In the genomic region with DNA sequence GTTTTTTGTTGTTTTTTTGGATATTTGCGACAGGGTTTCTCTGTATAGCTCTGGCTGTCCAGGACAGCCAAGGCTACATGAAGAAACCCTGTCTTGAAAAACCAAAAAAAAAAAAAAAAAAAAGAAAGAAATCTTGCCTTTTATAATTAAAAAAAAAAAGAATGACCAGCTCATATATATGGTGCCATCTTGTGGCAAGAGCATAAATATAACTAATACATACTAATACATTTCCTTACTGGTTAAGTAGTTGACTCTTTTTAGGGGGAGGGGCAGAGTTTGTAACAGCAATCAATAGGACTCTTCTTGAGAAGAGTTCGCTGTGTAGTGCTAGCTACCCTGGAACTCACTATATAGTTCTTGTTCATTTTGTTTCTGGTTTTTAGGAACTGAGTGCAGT, we compare ENCODE assay signal across 17 mouse cellular contexts. TPM values are rescaled to one million over a fixed set of nuclear protein-coding genes. Genes with fewer than 3 reads are reported as not detected.
DNase-seq lines count a peak whose midpoint lies in the region; ATAC-seq and TF ChIP-seq lines count a peak whose summit lies in the region.
"Had no signal": no experiment of that assay in that cellular context is flagged by ENCODE, and none has a peak within 500 bp of the region (broad histone marks: within the 10 kb centered on the region; RNA-seq: fewer than 3 reads in every experiment).

No protein-coding gene starts in this region.

- H3K27me3 ChIP-seq in embryonic facial prominence, embryonic 14.5 days (replicated peaks; ENCODE audit: control insufficient read depth, insufficient read depth, low read length): no peaks in the 10 kb centered on the region
- no peaks in the 10 kb centered on the region for H3K27me3 ChIP-seq in embryonic facial prominence, embryonic 10.5 days (replicated peaks; ENCODE audit: low read depth, poor library complexity, severe bottlenecking)
- H3K27me3 ChIP-seq in liver, embryonic 14.5 days (ENCODE audit: control insufficient read depth, insufficient read depth, low read length): no peaks in the 10 kb centered on the region
- no peaks in the 10 kb centered on the region for H3K27me3 ChIP-seq in liver, embryonic 11.5 days (replicated peaks; ENCODE audit: control insufficient read depth, insufficient read depth, low read length)
- no peaks in the 10 kb centered on the region for H3K27me3 ChIP-seq in ES-Bruce4 (ENCODE audit: control insufficient read depth, insufficient read depth, low read length, poor library complexity, severe bottlenecking)
- H3K27me3 ChIP-seq: embryonic facial prominence, embryonic 13.5 days; megakaryocyte, embryonic 14.5 days had no signal

- no peak for ATAC-seq in embryonic facial prominence, embryonic 14.5 days (ENCODE audit: low read depth)
- ATAC-seq in liver, embryonic 14.5 days (ENCODE audit: insufficient read depth): no peak
- ATAC-seq in liver, embryonic 11.5 days (replicated peaks; ENCODE audit: low FRiP score): no peak
- ATAC-seq: hindbrain, embryonic 16.5 days had no signal

- TF ChIP-seq POLR2A in ES-Bruce4 (IDR thresholded peaks at IDR 0.05; ENCODE audit: insufficient read depth, low read length): no peak

- no peak for TF ChIP-seq EP300 in liver, embryonic 14.5 days (IDR thresholded peaks at IDR 0.05; ENCODE audit: low read depth)
- TF ChIP-seq EP300 in ES-Bruce4 (IDR thresholded peaks at IDR 0.05; ENCODE audit: insufficient read depth, low read depth, low read length): no peak

- peak; percentile 23 for DNase-seq in embryonic facial prominence, embryonic 14.5 days (ENCODE audit: low spot score)
- no peak for DNase-seq in embryonic facial prominence, embryonic 10.5 days (ENCODE audit: low spot score)
- DNase-seq in liver, embryonic 14.5 days (ENCODE audit: low read depth in 3 of 3, low spot score in 3 of 3): no peak
- DNase-seq in liver, embryonic 11.5 days (ENCODE audit: low spot score): no peak
- peak; percentile 42 for DNase-seq in induced T-regulatory cell, adult 2 months (ENCODE audit: low read depth)
- DNase-seq in frontal cortex, adult 2 months (ENCODE audit: extremely low spot score in 1 of 2, low spot score in 1 of 2): no peak
- DNase-seq in kidney, adult 8-10 months: no peak
- DNase-seq: adrenal gland, postnatal 10 days; B cell, adult 2 months; cerebellum, postnatal 14 days; heart, adult 11 months; heart, postnatal 10 days; right cerebral cortex, postnatal 25 days had no signal

- H3K4me1 ChIP-seq in embryonic facial prominence, embryonic 14.5 days (ENCODE audit: control insufficient read depth, insufficient read depth, low read length): peaks cover 2% of the 10 kb centered on the region; the same call in 1 of the 2 replicates
- peaks cover 4% of the 10 kb centered on the region for H3K4me1 ChIP-seq in embryonic facial prominence, embryonic 10.5 days
- H3K4me1 ChIP-seq in liver, embryonic 14.5 days (replicated peaks; ENCODE audit: control insufficient read depth in 2 of 2, insufficient read depth in 2 of 2, low read length in 1 of 2): peaks cover 4 to 7% of the 10 kb centered on the region in 2 experiments
- peaks cover 1% of the 10 kb centered on the region for H3K4me1 ChIP-seq in liver, embryonic 11.5 days (replicated peaks; ENCODE audit: control insufficient read depth, insufficient read depth, low read length)
- no peaks in the 10 kb centered on the region for H3K4me1 ChIP-seq in ES-Bruce4 (ENCODE audit: control insufficient read depth, insufficient read depth, low read length)

- no peak overlapping the region for H3K4me3 ChIP-seq in embryonic facial prominence, embryonic 14.5 days (ENCODE audit: low read depth, low read length)
- no peak overlapping the region for H3K4me3 ChIP-seq in embryonic facial prominence, embryonic 10.5 days
- H3K4me3 ChIP-seq in liver, embryonic 14.5 days (ENCODE audit: insufficient read depth in 1 of 2, low read depth in 2 of 2, low read length in 2 of 2): no peak overlapping the region
- no peak overlapping the region for H3K4me3 ChIP-seq in liver, embryonic 11.5 days (ENCODE audit: low read depth, low read length)
- no peak overlapping the region for H3K4me3 ChIP-seq in ES-Bruce4 (ENCODE audit: low read depth, low read length)
- H3K4me3 ChIP-seq: embryonic facial prominence, embryonic 13.5 days; megakaryocyte, embryonic 14.5 days had no signal

- H3K9ac ChIP-seq in embryonic facial prominence, embryonic 14.5 days (ENCODE audit: low read depth, low read length): no peak overlapping the region
- H3K9ac ChIP-seq in liver, embryonic 14.5 days (replicated peaks): no peak overlapping the region
- H3K9ac ChIP-seq in liver, embryonic 11.5 days (ENCODE audit: low read depth, low read length): no peak overlapping the region
- H3K9ac ChIP-seq in ES-Bruce4 (ENCODE audit: low read depth, poor library complexity, severe bottlenecking): no peak overlapping the region
- H3K9ac ChIP-seq: embryonic facial prominence, embryonic 13.5 days had no signal

- H3K4me2 ChIP-seq in embryonic facial prominence, embryonic 14.5 days (ENCODE audit: low read depth, low read length): no peak overlapping the region
- no peak overlapping the region for H3K4me2 ChIP-seq in liver, embryonic 14.5 days (ENCODE audit: low read depth)
- no peak overlapping the region for H3K4me2 ChIP-seq in liver, embryonic 11.5 days
- H3K4me2 ChIP-seq: embryonic facial prominence, embryonic 13.5 days had no signal

- H3K9me3 ChIP-seq in embryonic facial prominence, embryonic 14.5 days (ENCODE audit: control insufficient read depth, low read length): no peaks in the 10 kb centered on the region
- H3K9me3 ChIP-seq in embryonic facial prominence, embryonic 10.5 days: no peaks in the 10 kb centered on the region
- H3K9me3 ChIP-seq in liver, embryonic 14.5 days (ENCODE audit: control insufficient read depth, low read length): no peaks in the 10 kb centered on the region
- H3K9me3 ChIP-seq in liver, embryonic 11.5 days (ENCODE audit: control insufficient read depth, low read length): no peaks in the 10 kb centered on the region
- no peaks in the 10 kb centered on the region for H3K9me3 ChIP-seq in ES-Bruce4 (replicated peaks; ENCODE audit: control insufficient read depth, insufficient read depth, low read length, poor library complexity, severe bottlenecking)
- H3K9me3 ChIP-seq: embryonic facial prominence, embryonic 13.5 days; megakaryocyte, embryonic 14.5 days had no signal

- H3K36me3 ChIP-seq in embryonic facial prominence, embryonic 14.5 days (ENCODE audit: control insufficient read depth, insufficient read depth, low read length): peaks cover 23% of the 10 kb centered on the region; the same call in 1 of the 2 replicates
- peaks cover 29% of the 10 kb centered on the region for H3K36me3 ChIP-seq in embryonic facial prominence, embryonic 10.5 days (replicated peaks)
- H3K36me3 ChIP-seq in liver, embryonic 14.5 days (replicated peaks; ENCODE audit: control insufficient read depth, insufficient read depth, low read depth): peaks cover 3% of the 10 kb centered on the region; the same call in 1 of the 2 replicates
- no peaks in the 10 kb centered on the region for H3K36me3 ChIP-seq in liver, embryonic 11.5 days (ENCODE audit: control insufficient read depth, insufficient read depth, low read length)
- 0 out of 2 replicates have a peak, but pooled peaks cover 4% of the 10 kb centered on the region for H3K36me3 ChIP-seq in ES-Bruce4 (ENCODE audit: control insufficient read depth, insufficient read depth, low read length, poor library complexity, severe bottlenecking)

- 93% methylated on average over 2 of the region's 2 CpGs for WGBS in embryonic facial prominence, embryonic 14.5 days
- 84% methylated on average over 2 of the region's 2 CpGs for WGBS in embryonic facial prominence, embryonic 10.5 days
- WGBS in liver, embryonic 14.5 days (ENCODE audit: insufficient replicate concordance): 77% methylated on average over 2 of the region's 2 CpGs
- 86% methylated on average over 2 of the region's 2 CpGs for WGBS in liver, embryonic 11.5 days

- TF ChIP-seq CTCF in liver, embryonic 14.5 days (IDR thresholded peaks at IDR 0.05; ENCODE audit: low read depth): peak; percentile 8; the same call in 1 of the 2 replicates
- TF ChIP-seq CTCF in ES-Bruce4 (IDR thresholded peaks at IDR 0.05; ENCODE audit: low read depth, low read length): no peak

- no peak overlapping the region for H3K27ac ChIP-seq in embryonic facial prominence, embryonic 14.5 days (replicated peaks; ENCODE audit: low read depth, low read length)
- H3K27ac ChIP-seq in embryonic facial prominence, embryonic 10.5 days (replicated peaks): no peak overlapping the region
- H3K27ac ChIP-seq in liver, embryonic 14.5 days: no peak overlapping the region
- no peak overlapping the region for H3K27ac ChIP-seq in liver, embryonic 11.5 days (ENCODE audit: low read depth, low read length)
- peak overlapping the region; percentile 98 for H3K27ac ChIP-seq in ES-Bruce4 (ENCODE audit: insufficient read depth, low read length)
- H3K27ac ChIP-seq: embryonic facial prominence, embryonic 13.5 days had no signal

RNA-seq across cellular contexts. Expression of gene Akt2, which starts 3.6 kb away (rescaled TPM):
- 114 and 123 TPM in 2 replicates for polyA plus RNA-seq in embryonic facial prominence, embryonic 14.5 days (2014; fragmentation: Nextera tagmentation; extraction: Ambion mirVana)
- 95.3 and 101 TPM in 2 replicates for polyA plus RNA-seq in embryonic facial prominence, embryonic 10.5 days (2016; fragmentation: Nextera tagmentation; extraction: Ambion mirVana)
- polyA plus RNA-seq in liver, embryonic 14.5 days (2012; rRNA removed): 21.5 and 23.2 TPM in 2 replicates
- polyA plus RNA-seq in liver, embryonic 14.5 days (2014; fragmentation: Nextera tagmentation; extraction: Ambion mirVana): 21.5 and 23.8 TPM in 2 replicates
- polyA plus RNA-seq in liver, embryonic 11.5 days (2014; fragmentation: Nextera tagmentation; extraction: Ambion mirVana): 68.4 and 70.1 TPM in 2 replicates
- 38.7 and 39.8 TPM in 2 replicates for polyA plus RNA-seq in ES-Bruce4 (2011; ENCODE audit: insufficient read depth, insufficient read length, low read depth, missing spikeins)
- 114 and 122 TPM in 2 replicates for polyA plus RNA-seq in frontal cortex, adult 2 months (2012; rRNA removed)

RNA-seq across cellular contexts. Expression of gene 2310022A10Rik, which starts 34.7 kb away (rescaled TPM):
- 28.7 and 32.7 TPM in 2 replicates for polyA plus RNA-seq in embryonic facial prominence, embryonic 14.5 days (2014; fragmentation: Nextera tagmentation; extraction: Ambion mirVana)
- 40.8 and 41.1 TPM in 2 replicates for polyA plus RNA-seq in embryonic facial prominence, embryonic 10.5 days (2016; fragmentation: Nextera tagmentation; extraction: Ambion mirVana)
- 13.8 and 14.9 TPM in 2 replicates for polyA plus RNA-seq in liver, embryonic 14.5 days (2012; rRNA removed)
- polyA plus RNA-seq in liver, embryonic 14.5 days (2014; fragmentation: Nextera tagmentation; extraction: Ambion mirVana): 12.7 and 14.6 TPM in 2 replicates
- 33.9 and 35.1 TPM in 2 replicates for polyA plus RNA-seq in liver, embryonic 11.5 days (2014; fragmentation: Nextera tagmentation; extraction: Ambion mirVana)
- 36.1 and 36.7 TPM in 2 replicates for polyA plus RNA-seq in ES-Bruce4 (2011; ENCODE audit: insufficient read depth, insufficient read length, low read depth, missing spikeins)
- 32.0 and 32.3 TPM in 2 replicates for polyA plus RNA-seq in frontal cortex, adult 2 months (2012; rRNA removed)

RNA-seq across cellular contexts. Expression of gene Pld3, which starts 34.7 kb away (rescaled TPM):
- polyA plus RNA-seq in embryonic facial prominence, embryonic 14.5 days (2014; fragmentation: Nextera tagmentation; extraction: Ambion mirVana): 111 TPM in 2 replicates
- polyA plus RNA-seq in embryonic facial prominence, embryonic 10.5 days (2016; fragmentation: Nextera tagmentation; extraction: Ambion mirVana): 40.5 and 41.4 TPM in 2 replicates
- polyA plus RNA-seq in liver, embryonic 14.5 days (2012; rRNA removed): 48.9 and 55.9 TPM in 2 replicates
- polyA plus RNA-seq in liver, embryonic 14.5 days (2014; fragmentation: Nextera tagmentation; extraction: Ambion mirVana): 55.0 TPM in 2 replicates
- polyA plus RNA-seq in liver, embryonic 11.5 days (2014; fragmentation: Nextera tagmentation; extraction: Ambion mirVana): 39.3 and 44.4 TPM in 2 replicates
- 50.8 and 72.8 TPM in 2 replicates for polyA plus RNA-seq in ES-Bruce4 (2011; ENCODE audit: insufficient read depth, insufficient read length, low read depth, missing spikeins)
- polyA plus RNA-seq in frontal cortex, adult 2 months (2012; rRNA removed): 933 and 972 TPM in 2 replicates

Comparison
In these comparisons a context has a peak if more than half of its experiments do, and no peak if none do; other contexts are left out.
1. DNase-seq: peak in embryonic facial prominence, embryonic 14.5 days (single experiment) and induced T-regulatory cell, adult 2 months (single experiment); none in embryonic facial prominence, embryonic 10.5 days (single experiment), liver, embryonic 14.5 days (0 of 3), liver, embryonic 11.5 days (single experiment), frontal cortex, adult 2 months (0 of 2) and kidney, adult 8-10 months (0 of 2).